Mouse (Mus musculus): ENCODE measurements around the gene Rprd2. TPM values are rescaled to one million over a fixed set of nuclear protein-coding genes. Genes with fewer than 3 reads are reported as not detected.
"Not testable (repeated sequence)": the region's sequence is repeated elsewhere in the genome, so short reads cannot be mapped to it uniquely, and the experiment has no call there.

The Rprd2 gene
- total RNA-seq, 2 experiments from 2014 or later, result 21.3 to 62.4 TPM

DNA sequence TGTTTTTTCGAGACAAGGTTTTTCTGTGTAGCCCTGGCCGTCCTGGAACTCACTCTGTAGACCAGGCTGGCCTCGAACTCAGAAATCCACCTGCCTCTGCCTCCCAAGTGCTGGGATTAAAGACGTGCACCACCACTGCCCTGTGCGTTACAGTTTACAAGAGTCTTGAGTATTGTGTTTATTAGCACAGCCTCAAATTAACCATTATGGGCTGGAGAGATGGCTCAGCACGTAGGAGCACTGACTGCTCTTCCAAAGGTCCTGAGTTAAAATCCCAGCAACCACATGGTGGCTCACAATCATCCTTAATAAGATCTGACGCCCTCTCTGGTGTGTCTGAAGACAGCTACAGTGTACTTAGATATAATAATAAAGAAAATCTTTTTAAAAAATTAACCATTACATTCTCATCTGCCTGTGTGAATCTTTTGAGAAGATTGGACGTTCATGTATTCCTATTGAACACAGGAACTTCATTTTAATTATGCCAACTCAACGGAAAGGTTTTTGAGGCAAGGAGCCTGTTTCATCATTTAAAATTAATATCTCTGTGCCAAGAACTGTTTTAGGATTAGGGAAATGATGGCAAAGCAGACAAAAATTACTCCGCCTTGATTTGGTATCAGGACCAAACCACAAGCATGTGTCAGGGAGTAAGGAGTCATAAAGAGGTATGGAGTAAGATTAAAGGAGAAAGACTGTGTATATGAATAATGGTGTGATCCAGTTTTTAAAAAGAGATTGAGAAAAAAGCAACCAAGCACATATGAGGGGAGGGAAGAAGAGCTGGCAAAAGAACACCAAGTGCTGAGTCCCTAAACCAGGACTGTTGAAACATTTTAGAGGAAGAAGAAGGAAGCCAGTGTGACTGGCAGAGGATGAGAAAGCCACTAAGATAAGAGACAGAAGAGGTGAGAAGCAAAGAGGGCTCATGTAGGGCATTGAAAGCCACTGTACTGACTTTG is 1.7 kb upstream of the Rprd2 start:
- ATAC-seq (replicated peaks; ENCODE audit: low FRiP score, low TSS enrichment, poor library complexity, severe bottlenecking), result no peak

DNA sequence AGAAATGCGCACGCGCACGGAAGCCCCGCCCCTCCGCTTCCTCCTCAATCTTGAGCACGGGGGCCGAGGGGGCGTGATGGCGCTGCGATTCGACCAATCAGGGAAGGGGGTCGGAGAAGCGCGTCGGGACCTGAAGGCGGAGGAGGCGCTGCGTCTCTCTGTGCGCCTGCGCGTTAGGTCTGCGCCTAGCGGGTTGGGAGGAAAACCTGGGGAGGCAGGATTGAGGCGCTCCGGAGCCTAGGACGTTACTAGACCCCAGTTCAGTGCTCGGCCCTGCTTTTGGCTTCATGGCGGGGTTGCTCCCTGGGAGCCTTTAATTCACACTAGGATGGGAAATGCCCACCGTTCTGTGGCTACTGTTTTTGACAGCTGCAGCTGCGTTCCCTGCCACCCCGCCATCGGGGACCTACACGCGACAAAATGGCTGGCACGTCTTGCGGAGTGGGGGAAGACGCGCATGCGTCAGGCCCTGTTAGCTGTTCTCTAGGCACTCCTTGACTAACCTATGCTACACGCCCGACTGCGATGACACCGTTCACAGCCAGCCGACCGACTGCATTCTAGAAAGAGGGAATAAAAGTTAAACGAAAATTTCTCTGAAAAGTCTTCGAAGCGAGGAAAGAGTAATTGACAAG is 805 bp upstream of the Rprd2 start:
- ATAC-seq (replicated peaks; ENCODE audit: low FRiP score, low TSS enrichment, poor library complexity, severe bottlenecking), result peak; percentile 96

DNA sequence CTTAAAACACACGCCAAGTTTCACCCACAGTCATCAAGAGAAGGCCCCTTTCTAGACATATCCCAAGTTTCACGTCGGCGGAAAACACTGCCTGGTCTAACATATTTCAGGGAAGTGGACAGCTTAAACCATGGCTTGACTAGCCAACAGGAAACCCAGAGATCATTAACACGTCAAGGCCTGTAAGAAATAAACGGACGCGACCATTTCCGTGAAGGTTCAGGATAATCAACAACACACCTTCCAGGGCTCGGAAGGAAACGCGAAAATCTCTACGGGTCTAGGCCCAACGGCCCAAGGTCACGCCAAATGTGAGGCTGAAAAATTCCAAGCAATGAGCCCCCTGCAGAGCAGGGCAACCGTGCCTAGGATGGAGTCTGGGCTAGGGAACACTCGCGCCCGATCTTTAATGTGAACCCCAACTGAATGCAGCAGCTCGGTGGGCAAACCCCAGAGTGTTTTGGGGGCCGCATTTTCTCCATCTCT is 594 bp downstream of the Rprd2 start:
- no peak for ATAC-seq (replicated peaks; ENCODE audit: low FRiP score, low TSS enrichment, poor library complexity, severe bottlenecking)

DNA sequence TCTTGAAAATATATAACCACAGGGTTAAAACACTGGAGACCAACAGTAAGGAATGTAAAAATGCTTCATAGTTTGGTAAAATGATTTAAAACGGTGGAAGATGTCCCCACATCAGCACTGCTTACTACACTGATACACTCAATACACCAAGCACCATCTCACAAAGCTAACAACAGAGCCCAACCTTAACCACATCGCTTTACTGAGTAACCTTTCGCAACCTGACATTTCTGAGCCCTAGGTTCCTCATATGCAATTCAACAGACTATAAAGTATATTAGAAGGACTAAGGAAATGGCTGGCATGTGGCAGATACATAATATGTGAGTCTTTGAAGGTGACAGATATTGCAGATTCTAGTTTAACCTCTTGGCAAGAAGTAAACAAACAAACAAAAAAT is 2.0 kb downstream of the Rprd2 start:
- ATAC-seq (replicated peaks; ENCODE audit: low FRiP score, low TSS enrichment, poor library complexity, severe bottlenecking), result no peak

DNA sequence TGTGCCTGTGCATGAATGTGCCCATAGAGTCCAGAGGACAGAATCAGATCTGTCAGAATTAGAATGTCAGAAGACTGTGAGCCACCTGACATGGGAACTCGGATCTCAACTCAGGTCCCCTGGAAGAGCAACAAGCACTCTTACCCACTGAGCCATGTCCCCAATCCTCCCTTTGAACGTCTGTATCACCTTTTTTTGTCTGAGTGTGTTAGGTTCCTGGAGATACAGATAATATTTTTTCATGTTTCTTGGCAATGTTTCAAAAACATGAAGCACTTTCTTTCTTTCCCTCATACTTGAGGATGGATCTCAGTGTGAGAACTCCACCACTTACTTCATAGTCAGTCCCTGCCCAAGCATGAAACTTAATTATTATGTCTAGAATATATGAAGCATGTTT is 10.3 kb downstream of the Rprd2 start:
- ATAC-seq (replicated peaks; ENCODE audit: low FRiP score, low TSS enrichment, poor library complexity, severe bottlenecking), result peak; percentile 69

DNA sequence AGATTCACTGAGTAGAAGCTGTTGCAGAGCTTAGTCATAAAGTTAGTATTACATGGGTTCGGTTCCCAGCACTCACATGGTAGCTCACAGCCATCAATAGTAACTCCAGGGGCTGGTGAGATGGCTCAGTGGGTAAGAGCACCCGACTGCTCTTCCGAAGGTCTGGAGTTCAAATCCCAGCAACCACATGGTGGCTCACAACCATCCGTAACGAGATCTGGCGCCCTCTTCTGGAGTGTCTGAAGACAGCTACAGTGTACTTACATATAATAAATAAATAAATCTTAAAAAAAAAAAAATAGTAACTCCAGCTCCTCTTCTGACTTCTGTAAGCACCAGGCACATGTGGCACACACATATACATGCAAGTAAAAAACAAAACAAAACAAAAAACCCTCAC is 11.0 kb downstream of the Rprd2 start:
- ATAC-seq (replicated peaks; ENCODE audit: low FRiP score, low TSS enrichment, poor library complexity, severe bottlenecking), result not testable (repeated sequence)

DNA sequence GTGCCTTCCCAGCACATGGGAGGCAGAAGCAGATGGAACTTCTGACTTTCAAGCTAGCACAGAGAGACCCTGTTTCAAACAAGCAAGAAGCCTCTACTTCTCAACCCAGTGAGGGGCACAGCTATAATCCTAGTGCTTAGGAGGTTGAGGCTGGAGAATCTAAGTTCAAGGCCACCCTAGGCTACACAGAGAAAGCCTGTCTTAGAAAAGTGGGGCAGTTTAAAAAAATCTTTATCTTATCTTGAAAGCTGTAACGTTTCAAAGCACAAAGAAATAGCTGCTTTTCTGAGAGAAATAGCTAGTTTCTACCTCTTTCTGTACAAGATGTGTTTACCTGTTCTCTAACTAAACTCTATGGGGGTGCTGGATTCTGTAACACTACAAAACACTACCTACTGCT is 12.0 kb downstream of the Rprd2 start:
- no peak for ATAC-seq (replicated peaks; ENCODE audit: low FRiP score, low TSS enrichment, poor library complexity, severe bottlenecking)

DNA sequence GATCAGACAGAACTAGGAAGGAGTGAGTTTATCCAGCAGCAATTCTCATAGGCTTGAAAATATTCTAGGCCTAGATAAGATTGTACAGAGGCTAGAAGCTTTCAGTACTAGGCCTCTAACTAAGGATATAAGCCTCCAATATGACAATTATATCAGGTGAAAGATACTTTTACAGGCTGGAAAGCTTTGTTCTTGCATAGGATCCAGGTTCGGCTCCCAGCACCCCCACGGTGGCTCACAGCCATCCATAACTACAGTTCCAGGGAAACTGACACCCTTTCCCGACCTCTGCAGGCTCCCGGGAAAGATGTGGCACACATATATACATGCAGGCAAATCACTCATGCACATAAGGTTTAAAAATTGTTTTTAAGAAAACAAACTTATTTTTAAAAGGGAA is 14.8 kb downstream of the Rprd2 start:
- ATAC-seq (replicated peaks; ENCODE audit: low FRiP score, low TSS enrichment, poor library complexity, severe bottlenecking), result no peak

DNA sequence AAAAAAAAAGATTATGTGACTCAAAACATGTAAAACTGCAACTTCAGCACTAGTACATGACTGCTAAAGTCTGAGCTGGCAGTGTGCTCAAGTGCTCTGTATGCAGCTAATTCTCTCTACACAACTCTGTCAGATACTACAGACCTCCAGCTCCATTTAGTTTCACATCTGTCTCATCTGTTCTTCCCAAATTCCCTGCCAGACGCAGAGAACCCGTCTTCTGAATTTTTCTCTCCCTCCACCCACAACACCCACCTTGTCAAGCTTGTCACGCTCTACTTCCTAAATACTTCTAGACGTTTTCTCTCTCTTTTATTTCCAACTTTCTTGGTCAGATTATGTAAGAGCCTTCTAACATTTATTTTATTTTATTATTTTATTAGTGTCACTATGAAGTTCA is 19.9 kb downstream of the Rprd2 start:
- ATAC-seq (replicated peaks; ENCODE audit: low FRiP score, low TSS enrichment, poor library complexity, severe bottlenecking), result no peak

DNA sequence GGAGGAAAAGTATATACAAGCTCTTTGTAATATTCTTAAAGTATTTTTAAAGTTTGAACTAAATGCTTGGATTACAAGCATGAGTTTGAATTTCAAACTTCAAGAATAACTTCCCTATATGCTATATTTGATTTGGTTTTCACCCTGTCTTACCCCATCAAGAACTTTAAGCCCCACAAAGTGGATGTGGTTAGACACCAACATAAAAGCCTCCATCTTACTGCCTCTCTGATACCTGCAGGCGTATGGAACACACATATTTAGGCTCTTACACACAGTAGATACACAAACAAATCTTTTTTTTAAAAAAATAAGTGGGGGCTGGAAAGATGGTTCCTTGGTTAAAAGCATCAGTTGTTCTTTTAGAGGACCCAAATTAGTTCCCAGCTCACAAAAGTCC is 24.4 kb downstream of the Rprd2 start:
- ATAC-seq (replicated peaks; ENCODE audit: low FRiP score, low TSS enrichment, poor library complexity, severe bottlenecking), result no peak

DNA sequence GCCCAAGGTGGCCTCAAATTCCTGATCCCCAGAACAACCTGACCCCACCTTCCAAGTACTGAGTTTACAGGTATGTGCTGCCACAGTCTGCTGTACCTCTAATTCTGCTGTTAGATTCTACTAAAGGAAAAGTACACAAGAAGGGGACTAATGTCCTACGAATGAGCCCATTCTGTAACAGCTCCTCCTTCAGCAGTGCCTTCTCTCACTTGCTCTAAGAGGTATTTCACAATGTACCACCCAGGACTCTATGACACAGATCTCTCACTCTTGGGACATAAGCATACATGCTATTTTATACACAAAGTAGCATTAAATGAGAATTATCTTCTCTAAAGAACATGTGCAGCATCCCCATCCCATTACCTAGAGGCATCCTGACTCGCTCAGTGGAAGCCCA is 25.0 kb downstream of the Rprd2 start:
- no peak for ATAC-seq (replicated peaks; ENCODE audit: low FRiP score, low TSS enrichment, poor library complexity, severe bottlenecking)

DNA sequence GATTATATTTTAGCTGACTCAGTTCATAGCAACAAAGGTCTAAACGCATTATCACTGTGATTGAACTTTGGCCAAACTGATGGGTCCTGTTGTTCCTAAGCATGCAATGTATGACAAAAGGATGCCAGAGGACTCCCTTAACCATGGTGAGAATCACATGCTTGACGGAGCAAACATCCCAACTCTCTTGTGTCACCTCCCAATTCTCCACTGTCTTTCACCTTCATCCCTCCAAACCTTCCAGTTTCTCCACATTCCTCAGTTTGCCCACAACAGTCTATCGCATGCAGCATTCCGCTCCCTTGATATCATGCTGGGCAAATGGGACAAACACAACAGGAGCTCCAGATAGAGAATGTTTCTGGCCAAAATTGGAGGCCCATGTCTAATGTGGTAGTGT is 33.2 kb downstream of the Rprd2 start:
- ATAC-seq (replicated peaks; ENCODE audit: low FRiP score, low TSS enrichment, poor library complexity, severe bottlenecking), result no peak

DNA sequence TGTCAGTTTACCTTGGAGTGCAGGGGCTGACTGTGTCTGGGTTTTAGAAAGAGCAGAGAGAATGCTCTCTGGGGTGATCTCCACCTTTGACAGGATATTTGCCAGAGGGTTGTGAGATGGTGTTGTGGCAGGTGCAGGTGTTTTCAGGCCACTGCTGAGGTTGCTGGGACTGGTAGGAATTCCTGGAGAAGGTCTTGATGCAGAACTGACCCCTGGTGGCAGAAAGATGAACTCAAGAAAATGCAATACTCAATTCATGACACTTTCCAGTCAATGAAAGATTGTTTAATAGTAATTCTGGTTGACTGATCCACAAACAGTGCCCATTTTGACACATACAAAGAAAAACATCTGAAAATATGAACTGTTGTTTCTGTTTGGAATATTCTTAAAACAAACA is 46.7 kb downstream of the Rprd2 start:
- ATAC-seq (replicated peaks; ENCODE audit: low FRiP score, low TSS enrichment, poor library complexity, severe bottlenecking), result no peak

DNA sequence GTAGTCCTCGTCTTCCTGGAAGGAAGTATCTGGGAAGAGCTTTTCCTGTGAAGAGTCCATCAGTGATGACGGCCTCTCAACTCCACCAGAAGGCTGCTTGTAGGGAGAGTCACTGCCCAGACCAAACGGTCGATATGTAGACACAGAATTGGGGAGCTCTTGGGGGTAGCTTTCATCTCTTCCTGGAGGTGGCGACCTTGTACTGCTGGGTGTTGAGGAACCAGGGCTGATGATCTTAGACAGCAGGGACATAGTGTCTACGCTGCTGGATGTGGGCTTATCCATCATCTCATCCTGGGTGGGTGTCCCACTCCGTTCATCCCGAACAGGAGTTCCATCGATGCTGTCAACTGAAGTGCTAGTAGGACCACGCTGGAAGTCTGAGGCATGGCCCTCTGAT is 53.1 kb downstream of the Rprd2 start:
- ATAC-seq (replicated peaks; ENCODE audit: low FRiP score, low TSS enrichment, poor library complexity, severe bottlenecking), result peak; percentile 34; the same call in 1 of the 2 replicates

DNA sequence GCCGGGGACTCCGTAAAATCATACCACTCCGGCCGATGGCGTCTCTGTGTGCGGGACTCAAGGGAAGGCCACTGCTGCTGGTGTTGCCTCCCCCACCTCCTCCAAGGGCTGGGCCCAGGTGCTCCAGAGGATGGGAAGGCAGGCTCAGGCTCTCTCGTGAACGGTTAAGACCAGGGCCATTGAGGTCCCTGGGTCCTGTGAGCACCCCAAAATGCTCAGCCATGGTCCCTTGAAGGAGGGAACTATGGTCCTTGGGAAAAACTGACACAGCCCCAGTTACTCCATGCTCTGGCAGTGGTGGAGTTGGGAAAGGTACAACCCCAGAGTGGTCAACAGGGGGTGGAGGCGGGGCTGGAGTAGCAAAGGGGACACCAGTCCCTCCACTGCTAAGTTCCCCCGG is 54.9 kb downstream of the Rprd2 start:
- ATAC-seq (replicated peaks; ENCODE audit: low FRiP score, low TSS enrichment, poor library complexity, severe bottlenecking), result no peak

DNA sequence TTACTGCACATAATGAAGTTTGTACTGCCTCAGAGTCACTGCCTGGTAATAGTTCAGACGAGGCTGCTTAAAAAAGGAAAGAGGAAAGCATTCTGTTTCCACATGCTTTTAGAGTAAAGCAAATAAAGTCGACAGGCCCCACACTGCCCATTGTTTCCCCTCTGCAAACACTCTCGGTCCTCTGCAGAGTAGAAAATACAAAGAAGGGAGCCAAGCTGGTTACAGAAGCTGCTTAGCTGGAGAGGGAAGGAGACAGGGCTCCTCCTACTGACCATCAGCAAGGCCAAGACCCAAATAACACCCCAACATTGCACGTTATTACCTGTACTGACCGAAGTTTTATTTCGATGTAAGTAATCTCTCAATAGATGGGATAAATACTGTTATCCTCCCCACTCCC is 55.7 kb downstream of the Rprd2 start:
- ATAC-seq (replicated peaks; ENCODE audit: low FRiP score, low TSS enrichment, poor library complexity, severe bottlenecking), result no peak

DNA sequence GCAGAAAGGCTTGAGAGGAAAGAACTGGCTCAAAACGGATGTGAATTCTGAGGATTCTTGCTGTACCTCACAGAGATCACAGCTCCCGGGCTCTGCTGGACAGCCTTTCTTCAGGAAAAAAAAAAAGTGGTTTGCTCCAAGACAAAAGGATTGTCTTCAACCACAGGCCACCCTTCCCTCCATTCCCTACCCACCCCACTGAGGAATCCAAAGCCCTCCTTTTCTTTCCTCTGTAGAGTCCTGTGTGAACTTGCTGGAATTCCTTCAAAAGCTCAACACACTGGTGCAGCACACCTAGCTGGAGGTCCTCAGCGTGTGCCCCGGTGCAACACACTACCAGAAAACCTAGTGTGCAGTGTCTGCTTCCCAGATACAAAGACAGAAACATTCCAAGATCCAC is 56.9 kb downstream of the Rprd2 start:
- ATAC-seq (replicated peaks; ENCODE audit: low FRiP score, low TSS enrichment, poor library complexity, severe bottlenecking), result no peak

DNA sequence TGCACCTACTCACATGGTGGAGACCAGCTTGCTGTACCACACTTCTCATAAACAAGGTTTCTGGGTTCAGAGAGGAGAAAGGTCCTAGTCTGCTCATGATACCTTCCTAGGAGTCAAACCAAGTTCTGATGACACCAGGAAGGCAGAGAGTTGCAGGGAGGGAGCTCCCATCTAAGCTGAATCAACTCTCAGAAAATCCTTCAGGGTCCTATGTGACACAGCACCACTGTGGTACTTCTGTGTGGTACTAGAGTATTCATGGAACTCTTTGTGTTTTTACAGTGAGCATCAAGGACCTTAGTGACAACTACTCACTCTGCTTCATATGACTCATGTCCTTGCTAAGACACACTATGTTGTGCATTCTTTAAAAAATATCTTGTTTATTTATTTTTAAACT is 58.0 kb downstream of the Rprd2 start:
- ATAC-seq (replicated peaks; ENCODE audit: low FRiP score, low TSS enrichment, poor library complexity, severe bottlenecking), result no peak

DNA sequence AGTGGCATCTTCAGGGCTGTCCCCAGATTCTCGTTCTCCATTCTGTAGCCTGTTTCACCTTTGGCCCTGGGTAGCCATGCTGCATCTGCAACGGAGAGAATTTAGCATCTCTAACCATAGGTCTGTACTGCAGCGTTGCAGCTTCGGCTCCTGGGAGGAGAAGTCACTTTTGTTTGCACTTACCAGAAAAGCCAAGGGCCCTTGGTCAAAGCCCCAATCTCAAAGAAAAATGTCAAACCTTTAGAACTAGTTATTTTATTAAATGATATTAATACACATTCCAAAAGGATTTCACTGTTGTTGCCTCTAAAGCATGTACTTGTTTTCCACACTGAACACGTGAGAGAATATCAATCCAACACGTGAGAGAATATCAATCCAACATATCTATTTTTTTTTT is 58.6 kb downstream of the Rprd2 start, which contains the start of gene Tars2:
TSS of gene Tars2 (minus strand) at position 101 of the 400 bp plus-strand sequence.
- ATAC-seq (replicated peaks; ENCODE audit: low FRiP score, low TSS enrichment, poor library complexity, severe bottlenecking), result no peak

DNA sequence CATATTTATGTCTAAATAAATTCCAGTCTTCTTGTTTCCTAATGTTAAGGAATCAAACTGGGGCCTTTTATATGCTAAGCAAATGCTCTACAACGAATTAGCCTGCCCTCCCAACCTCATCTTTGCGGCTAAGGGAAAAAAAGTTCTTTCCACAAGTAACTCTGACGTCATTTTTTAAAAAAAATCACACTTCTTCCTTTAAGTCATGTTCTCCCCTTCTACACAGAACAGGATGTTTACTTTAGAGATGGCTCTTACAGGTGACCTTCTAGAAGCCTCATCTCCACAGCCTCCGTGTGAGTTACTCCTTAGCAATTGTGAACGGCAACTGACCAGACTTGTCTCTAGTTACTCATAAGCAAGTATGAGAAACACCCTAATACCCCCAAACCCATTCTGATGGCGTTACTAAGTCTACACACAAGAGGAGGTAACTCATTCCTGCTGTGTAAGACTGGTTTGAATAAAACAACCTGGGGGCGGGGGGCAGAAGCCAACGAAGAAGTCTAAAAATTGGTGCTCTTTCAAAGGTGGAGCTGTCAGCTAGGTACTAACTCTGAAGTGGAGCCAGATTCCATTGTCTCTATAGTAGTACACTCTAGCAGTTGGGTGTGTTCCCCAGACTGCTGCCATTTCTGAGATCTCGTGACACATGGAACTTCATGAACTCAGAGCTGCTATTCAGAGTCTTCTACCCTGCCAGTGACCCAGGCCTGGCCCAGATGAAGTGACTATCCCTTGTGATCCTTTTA is 60.0 kb downstream of the Rprd2 start:
- no peak for ATAC-seq (replicated peaks; ENCODE audit: low FRiP score, low TSS enrichment, poor library complexity, severe bottlenecking)
